Mouse (Mus musculus) embryonic facial prominence, embryonic 11.5 days (tissue): ENCODE measurements at regions not wholly inside any gene's neighbourhood (a gene's known extent, or its start where the extent isn't known, plus 50 kb on each side); places are given as distances from the start of the nearest gene placed in this dataset.

Experiments used
- ATAC-seq: fragments of 200-750 bp; cut with Nextera tagmentation; replicated peaks from 2 replicates; pipeline ENCODE4 v1.8.0; 2017; ENCODE audit warnings: low read depth; ENCODE audit not compliant: insufficient number of reproducible peaks, low FRiP score, low TSS enrichment
- DNase-seq: peaks from one replicate; pipeline ENCODE4 v3.0.0-alpha.2; 2015; ENCODE audit warnings: low spot score
- H3K27ac ChIP-seq: fragments of 300-500 bp; sonication (generic); replicated peaks from 2 replicates; pipeline ENCODE4 v1.5.1; 2014; ENCODE audit warnings: mild to moderate bottlenecking, low read depth, low read length, control low read depth
- H3K27me3 ChIP-seq: fragments of 300-500 bp; sonication (generic); 2 replicates; pipeline ENCODE4 v1.6.1; 2014; ENCODE audit warnings: mild to moderate bottlenecking, low read length, moderate library complexity, mixed read lengths; ENCODE audit not compliant: control insufficient read depth, insufficient read depth
- H3K36me3 ChIP-seq: fragments of 300-500 bp; sonication (generic); replicated peaks from 2 replicates; pipeline ENCODE4 v1.6.1; 2014; ENCODE audit warnings: low read depth, mild to moderate bottlenecking, low read length, moderate library complexity, mixed read lengths; ENCODE audit not compliant: control insufficient read depth, insufficient read depth
- H3K4me1 ChIP-seq: fragments of 300-500 bp; sonication (generic); 2 replicates; pipeline ENCODE4 v1.6.1; 2014; ENCODE audit warnings: low read length, mixed read lengths; ENCODE audit not compliant: control insufficient read depth, insufficient read depth
- H3K4me2 ChIP-seq: fragments of 300-500 bp; sonication (generic); 2 replicates; pipeline ENCODE4 v1.6.1; 2014; ENCODE audit warnings: low read depth, mild to moderate bottlenecking, control low read depth, low read length, moderate library complexity
- H3K4me3 ChIP-seq: fragments of 300-500 bp; sonication (generic); 2 replicates; pipeline ENCODE4 v1.5.1; 2014; ENCODE audit warnings: low read depth, low read length, control low read depth
- H3K9ac ChIP-seq: fragments of 300-500 bp; sonication (generic); replicated peaks from 2 replicates; pipeline ENCODE4 v1.6.1; 2014; ENCODE audit warnings: mild to moderate bottlenecking, control low read depth, low read length
- H3K9me3 ChIP-seq: fragments of 300-500 bp; sonication (generic); replicated peaks from 2 replicates; pipeline ENCODE4 v1.6.1; 2016; ENCODE audit warnings: mild to moderate bottlenecking, low read length, inconsistent platforms, mixed read lengths; ENCODE audit not compliant: control insufficient read depth
- WGBS: fragments of 180-500 bp; shearing (Covaris S2); extraction: QIAGEN DNeasy Blood & Tissue Kit; methylation state at CpG from one replicate; pipeline ENCODE4 v1.1.7; 2014; 5-methylcytosine and 5-hydroxymethylcytosine counted together

DNA sequence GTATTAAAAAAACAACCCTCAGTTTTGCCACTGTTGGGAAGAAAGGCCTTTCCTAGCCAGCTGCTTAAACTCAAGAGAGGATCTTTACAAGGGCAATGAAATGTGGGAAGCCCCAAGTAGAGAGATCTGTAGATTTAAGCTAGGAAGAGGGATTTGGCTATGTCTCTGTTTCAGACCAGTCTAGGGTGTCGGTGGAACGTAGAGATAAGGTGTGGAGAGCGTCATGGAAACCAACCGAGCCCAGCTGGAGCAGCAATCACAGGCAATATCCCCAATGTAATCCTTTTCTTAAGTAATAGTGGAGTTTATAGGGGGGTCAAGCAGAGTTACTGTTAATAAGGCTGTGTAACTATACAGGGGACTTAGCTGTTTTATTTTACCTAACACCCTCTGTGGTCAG, 204.6 kb upstream of the Mme start:
- 86% methylated on average over 4 of the region's 4 CpGs for WGBS
- no peak overlapping the region for H3K4me3 ChIP-seq
- H3K27me3 ChIP-seq = no peaks in the 10 kb centered on the region
- no peak for DNase-seq
- H3K9me3 ChIP-seq = no peaks in the 10 kb centered on the region
- H3K4me2 ChIP-seq = no peak overlapping the region
- no peaks in the 10 kb centered on the region for H3K4me1 ChIP-seq
- no peak overlapping the region for H3K27ac ChIP-seq
- H3K9ac ChIP-seq = no peak overlapping the region
- no peak for ATAC-seq
- H3K36me3 ChIP-seq = no peaks in the 10 kb centered on the region

GRCm38 (mm10) chr3:63070786-63071185, 170.6 kb upstream of the Mme start:
- Histone ChIP-seq H3K4me2 (no peak overlapping the region), H3K4me3 (no peak overlapping the region), H3K4me1 (no peaks in the 10 kb centered on the region), H3K9me3 (no peaks in the 10 kb centered on the region), H3K9ac (no peak overlapping the region), H3K36me3 (no peaks in the 10 kb centered on the region), H3K27ac (no peak overlapping the region), H3K27me3 (no peaks in the 10 kb centered on the region)
- no peak for DNase-seq
- ATAC-seq = 0 out of 2 replicates have a peak, but pooled peaks have one; percentile 34
- 87% methylated on average over 4 of the region's 4 CpGs for WGBS

- H3K27ac ChIP-seq = no peak overlapping the region
- no peaks in the 10 kb centered on the region for H3K9me3 ChIP-seq
- no peaks in the 10 kb centered on the region for H3K4me1 ChIP-seq
- no peak overlapping the region for H3K9ac ChIP-seq
- ATAC-seq (no peak), DNase-seq (no peak)
- H3K4me2 ChIP-seq = no peak overlapping the region
- H3K36me3 ChIP-seq = no peaks in the 10 kb centered on the region
- H3K4me3 ChIP-seq = no peak overlapping the region
- H3K27me3 ChIP-seq = no peaks in the 10 kb centered on the region
Measured at GRCm38 (mm10) chr3:63073051-63073450, 168.3 kb upstream of the Mme start.

- DNase-seq (no peak), ATAC-seq (no peak)
- Histone ChIP-seq H3K4me3 (no peak overlapping the region), H3K4me2 (no peak overlapping the region), H3K27me3 (no peaks in the 10 kb centered on the region), H3K27ac (no peak overlapping the region), H3K9ac (no peak overlapping the region), H3K36me3 (no peaks in the 10 kb centered on the region), H3K4me1 (no peaks in the 10 kb centered on the region), H3K9me3 (no peaks in the 10 kb centered on the region)
- 85% methylated on average over 2 of the region's 2 CpGs for WGBS
Measured at GRCm38 (mm10) chr3:63078181-63078580, 163.2 kb upstream of the Mme start.

DNA sequence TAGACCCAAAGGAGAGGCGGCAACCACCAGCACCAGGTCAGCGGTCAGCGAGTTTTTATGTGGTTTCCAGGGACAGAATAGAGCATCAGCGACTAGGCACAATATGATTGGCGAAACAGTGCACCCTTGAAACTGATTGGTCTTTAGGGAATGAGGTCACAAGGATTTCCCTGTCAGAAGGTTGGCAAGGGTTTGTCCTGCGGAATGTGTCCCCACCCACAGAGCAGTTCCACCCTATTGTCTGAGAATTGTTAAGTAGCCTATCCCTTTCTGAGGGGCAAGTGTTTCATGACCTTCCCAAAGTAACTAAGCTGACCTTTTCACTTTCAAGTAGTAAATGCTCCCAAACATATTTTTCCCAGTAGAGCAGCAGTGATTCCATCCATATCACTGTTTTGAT, 159.2 kb upstream of the Mme start:
- H3K27ac ChIP-seq = no peak overlapping the region

GRCm38 (mm10) chr3:63085426-63085825, 155.9 kb upstream of the Mme start:
- Histone ChIP-seq H3K4me1 (no peaks in the 10 kb centered on the region), H3K27me3 (no peaks in the 10 kb centered on the region), H3K27ac (no peak overlapping the region), H3K4me3 (no peak overlapping the region), H3K9ac (no peak overlapping the region), H3K4me2 (no peak overlapping the region), H3K36me3 (no peaks in the 10 kb centered on the region), H3K9me3 (no peaks in the 10 kb centered on the region)
- 30% methylated on average over 2 of the region's 2 CpGs for WGBS
- no peak; the same call in 1 of the 2 replicates for ATAC-seq
- peak; percentile 82 for DNase-seq

More for the DNA sequence above, 159.2 kb upstream of the Mme start:
- no peak for ATAC-seq
- no peak overlapping the region for H3K4me3 ChIP-seq
- no peak for DNase-seq
- no peak overlapping the region for H3K9ac ChIP-seq
- no peaks in the 10 kb centered on the region for H3K27me3 ChIP-seq
- no peaks in the 10 kb centered on the region for H3K4me1 ChIP-seq
- 97% methylated on average over 6 of the region's 6 CpGs for WGBS
- no peaks in the 10 kb centered on the region for H3K9me3 ChIP-seq
- no peaks in the 10 kb centered on the region for H3K36me3 ChIP-seq
- H3K4me2 ChIP-seq = no peak overlapping the region

DNA sequence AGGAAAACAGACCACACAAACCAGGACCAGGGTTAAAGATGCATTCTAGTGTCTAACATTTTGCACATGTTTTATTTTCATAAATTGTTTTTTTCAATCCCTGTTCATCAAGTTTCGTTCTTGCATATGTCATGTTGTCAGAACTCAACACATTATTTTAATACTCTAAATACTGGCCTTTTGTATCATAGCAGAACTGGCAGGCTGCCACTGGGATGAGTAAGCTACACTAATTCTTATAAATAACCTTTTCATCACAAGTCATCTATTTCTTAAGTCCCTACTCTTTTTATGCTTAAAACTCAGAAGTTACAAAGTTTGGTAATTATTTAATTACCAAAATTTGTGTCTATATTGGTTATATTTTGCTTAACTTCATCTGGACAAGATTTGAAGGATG, 148.4 kb upstream of the Mme start:
- DNase-seq = no peak
- no peak for ATAC-seq
- no peaks in the 10 kb centered on the region for H3K27me3 ChIP-seq
- no peaks in the 10 kb centered on the region for H3K9me3 ChIP-seq
- no peak overlapping the region for H3K4me2 ChIP-seq
- H3K27ac ChIP-seq = no peak overlapping the region
- 81% methylated on average over 1 of the region's 1 CpGs for WGBS
- no peak overlapping the region for H3K9ac ChIP-seq
- H3K4me3 ChIP-seq = no peak overlapping the region
- H3K4me1 ChIP-seq = no peaks in the 10 kb centered on the region
- H3K36me3 ChIP-seq = no peaks in the 10 kb centered on the region

DNA sequence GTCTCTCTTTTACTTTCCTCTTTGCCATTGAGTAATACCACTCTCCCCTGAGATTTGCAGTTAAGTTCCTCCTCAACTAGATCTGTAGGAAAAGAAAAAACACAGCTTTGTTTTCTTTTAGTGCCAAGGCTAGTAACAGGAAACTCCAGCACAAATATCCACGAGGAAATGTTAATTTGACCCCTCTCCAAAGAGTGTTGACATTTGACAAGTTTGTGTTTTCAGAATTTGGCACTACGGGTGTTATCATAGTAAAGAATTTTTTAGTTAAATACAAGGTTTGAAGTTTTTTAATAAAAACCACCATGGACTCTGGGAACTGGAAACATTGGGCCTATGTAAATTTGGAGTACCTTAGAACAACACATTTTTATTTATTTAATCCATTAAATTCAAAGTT, 126.1 kb upstream of the Mme start:
- DNase-seq (peak; percentile 33), ATAC-seq (no peak)
- H3K9me3 ChIP-seq = no peaks in the 10 kb centered on the region
- H3K36me3 ChIP-seq = no peaks in the 10 kb centered on the region
- no peak overlapping the region for H3K4me3 ChIP-seq
- no peak overlapping the region for H3K27ac ChIP-seq
- H3K9ac ChIP-seq = no peak overlapping the region
- no peaks in the 10 kb centered on the region for H3K4me1 ChIP-seq
- no peaks in the 10 kb centered on the region for H3K27me3 ChIP-seq
- no peak overlapping the region for H3K4me2 ChIP-seq
- 25% methylated on average over 2 of the region's 2 CpGs for WGBS
